Mouse (Mus musculus): ENCODE results near the gene Cbx3.

The Cbx3 gene

GRCm38 (mm10) chr6:51525001-51525400 is 54.8 kb downstream of the Cbx3 start:
- DNase-seq, result no peak

GRCm38 (mm10) chr6:51529457-51529856 is 59.3 kb downstream of the Cbx3 start:
- no peak for DNase-seq

Measured in cerebellum, adult 11 months (tissue).